Mouse (Mus musculus) E14TG2a.4 (cell line): ENCODE measurements around the gene Dnase1l3.

ENCODE experiments used
- H3K27me3 ChIP-seq: 2 replicates; pipeline ENCODE4 v1.6.1; 2014; ENCODE audit warnings: low read length, control low read depth; ENCODE audit not compliant: insufficient read depth
- H3K36me3 ChIP-seq: 2 replicates; pipeline ENCODE4 v1.6.1; 2014; ENCODE audit warnings: low read length, control low read depth; ENCODE audit not compliant: insufficient read depth
- H3K4me1 ChIP-seq: replicated peaks from 2 replicates; pipeline ENCODE4 v1.6.1; 2014; ENCODE audit warnings: low read depth, low read length, control low read depth
- H3K4me3 ChIP-seq: replicated peaks from 2 replicates; pipeline ENCODE4 v1.5.1; 2014; ENCODE audit warnings: mild to moderate bottlenecking, low read length
- H3K9me3 ChIP-seq: 2 replicates; pipeline ENCODE4 v1.6.1; 2014; ENCODE audit warnings: low read length, control low read depth
- CTCF ChIP-seq: conservative IDR thresholded peaks from 2 replicates; pipeline ENCODE4 v1.5.1; 2014; ENCODE audit warnings: low read length
- NANOG ChIP-seq: IDR thresholded peaks from 2 replicates; pipeline ENCODE4 v1.6.1; 2014; ENCODE audit warnings: borderline replicate concordance, low read length, mixed read lengths
- POU5F1 ChIP-seq: IDR thresholded peaks from 2 replicates; pipeline ENCODE4 v1.6.1; 2014; ENCODE audit warnings: low read length, borderline replicate concordance

Gene Dnase1l3

DNA sequence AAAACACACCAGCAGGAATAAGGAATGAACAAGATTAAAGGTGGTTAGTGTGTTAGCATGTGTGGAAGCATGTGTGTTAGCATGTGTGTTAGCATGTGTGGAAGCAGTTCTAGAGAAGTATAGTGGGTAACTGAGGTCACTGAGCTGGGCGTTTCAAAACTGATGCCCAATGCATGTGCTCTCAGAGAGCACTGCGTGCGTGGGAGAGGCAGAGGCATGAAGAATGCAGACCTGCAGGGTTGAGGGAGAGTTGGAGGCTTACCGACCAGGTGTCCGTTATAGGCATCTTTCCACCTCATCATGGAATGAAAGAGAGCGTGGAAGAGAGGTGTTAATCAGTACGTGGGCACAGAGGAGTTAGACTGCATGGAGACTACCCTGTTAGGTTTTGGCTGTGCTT, 26.2 kb upstream of the Dnase1l3 start:
- Histone ChIP-seq H3K4me1 (no peaks in the 10 kb centered on the region), H3K27me3 (no peaks in the 10 kb centered on the region), H3K9me3 (no peaks in the 10 kb centered on the region), H3K36me3 (no peaks in the 10 kb centered on the region), H3K4me3 (no peak overlapping the region)
- TF ChIP-seq POU5F1 (no peak), CTCF (no peak), NANOG (no peak)

DNA sequence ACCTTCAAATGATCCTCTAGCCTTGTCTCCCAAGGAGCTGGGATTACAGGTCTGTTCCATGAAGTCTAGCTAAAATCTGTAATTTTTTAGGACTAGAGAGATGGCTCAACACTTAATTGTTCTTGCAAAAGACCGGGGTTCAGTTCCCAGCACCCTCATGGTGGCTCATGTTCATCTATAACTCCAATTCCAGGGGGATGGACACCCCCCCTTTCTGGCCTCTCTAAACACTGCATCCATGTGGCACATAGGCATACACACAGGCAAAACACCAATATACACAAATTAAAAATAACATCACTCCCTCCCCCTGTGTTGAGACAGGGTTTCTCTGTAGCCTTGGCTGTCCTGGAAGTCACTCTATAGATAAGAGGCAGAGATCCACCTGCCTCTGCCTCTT, 25.6 kb upstream of the Dnase1l3 start:
- no peak for TF ChIP-seq POU5F1
- TF ChIP-seq NANOG, result no peak
- no peak for TF ChIP-seq CTCF
- no peaks in the 10 kb centered on the region for H3K9me3 ChIP-seq
- H3K27me3 ChIP-seq, result no peaks in the 10 kb centered on the region
- H3K4me1 ChIP-seq, result no peaks in the 10 kb centered on the region
- H3K36me3 ChIP-seq, result no peaks in the 10 kb centered on the region
- H3K4me3 ChIP-seq, result no peak overlapping the region

DNA sequence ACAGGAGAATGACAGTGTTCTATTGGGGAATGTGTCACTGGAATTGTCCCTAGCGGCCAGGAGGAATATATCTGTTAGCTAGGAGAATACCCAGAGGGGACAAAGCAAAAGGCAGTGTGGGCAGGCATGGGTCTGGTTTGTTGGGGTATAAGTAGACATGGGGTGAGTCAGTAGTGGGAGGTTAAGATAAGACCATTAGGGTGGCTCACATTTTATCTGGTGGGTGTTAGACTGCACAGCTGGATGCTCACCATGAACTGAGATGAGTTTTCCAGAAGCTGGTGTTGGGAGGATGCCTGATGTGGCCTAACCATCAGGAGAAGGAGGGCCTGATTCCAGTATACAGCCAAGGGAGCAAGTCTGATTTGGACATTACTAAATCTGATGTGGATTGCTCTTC, 22.6 kb upstream of the Dnase1l3 start:
- Histone ChIP-seq H3K9me3 (no peaks in the 10 kb centered on the region), H3K27me3 (no peaks in the 10 kb centered on the region), H3K4me3 (no peak overlapping the region), H3K36me3 (no peaks in the 10 kb centered on the region), H3K4me1 (peaks cover 5% of the 10 kb centered on the region; the same call in 1 of the 2 replicates)
- no peak for TF ChIP-seq POU5F1
- no peak for TF ChIP-seq NANOG
- no peak for TF ChIP-seq CTCF

DNA sequence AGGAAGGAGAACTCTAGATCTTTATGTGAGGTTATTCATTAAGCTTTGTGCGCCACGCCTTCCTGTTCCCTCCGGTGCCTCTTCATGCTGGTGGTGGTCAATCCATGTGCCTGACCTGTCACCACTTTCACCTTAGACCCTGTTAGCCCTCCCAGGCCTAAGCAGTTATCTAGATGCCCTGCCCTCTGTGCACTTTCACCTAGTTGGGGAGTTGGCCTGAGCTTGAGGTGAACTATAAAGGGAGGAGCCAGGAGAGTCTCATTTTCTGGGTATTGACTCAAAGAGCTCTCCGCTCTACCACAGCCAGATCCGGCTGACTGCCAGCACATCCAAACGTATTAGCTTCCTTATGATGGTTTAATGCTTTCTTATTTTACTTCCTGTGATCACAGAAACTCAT, 21.9 kb upstream of the Dnase1l3 start:
- Histone ChIP-seq H3K27me3 (no peaks in the 10 kb centered on the region), H3K4me1 (peaks cover 5% of the 10 kb centered on the region; the same call in 1 of the 2 replicates), H3K9me3 (no peaks in the 10 kb centered on the region), H3K36me3 (no peaks in the 10 kb centered on the region), H3K4me3 (no peak overlapping the region)
- TF ChIP-seq CTCF, result no peak

DNA sequence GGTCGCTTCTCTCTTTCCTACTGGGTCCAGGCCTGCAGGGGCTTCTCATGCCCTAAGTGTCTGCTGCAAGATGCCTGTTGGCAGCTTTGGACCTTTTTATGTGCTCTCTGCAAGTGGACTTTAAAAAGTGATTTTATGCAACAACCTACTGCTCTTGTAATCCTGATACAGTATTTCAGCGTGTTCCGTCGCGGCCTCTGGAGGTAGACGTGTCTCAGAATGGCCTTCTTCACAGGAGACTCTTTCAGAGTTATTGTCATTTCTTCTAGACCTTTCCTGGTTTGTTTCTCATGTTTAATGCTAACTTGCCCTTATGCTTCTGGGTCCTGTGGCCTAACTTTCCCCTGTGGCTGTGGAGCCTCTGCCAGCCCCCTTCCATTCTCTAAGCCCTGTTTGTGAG, 21.4 kb upstream of the Dnase1l3 start:
- no peaks in the 10 kb centered on the region for H3K27me3 ChIP-seq
- H3K36me3 ChIP-seq, result no peaks in the 10 kb centered on the region
- no peaks in the 10 kb centered on the region for H3K9me3 ChIP-seq
- H3K4me3 ChIP-seq, result no peak overlapping the region
- TF ChIP-seq POU5F1 (no peak), CTCF (no peak), NANOG (no peak)
- peaks cover 5% of the 10 kb centered on the region; the same call in 1 of the 2 replicates for H3K4me1 ChIP-seq

DNA sequence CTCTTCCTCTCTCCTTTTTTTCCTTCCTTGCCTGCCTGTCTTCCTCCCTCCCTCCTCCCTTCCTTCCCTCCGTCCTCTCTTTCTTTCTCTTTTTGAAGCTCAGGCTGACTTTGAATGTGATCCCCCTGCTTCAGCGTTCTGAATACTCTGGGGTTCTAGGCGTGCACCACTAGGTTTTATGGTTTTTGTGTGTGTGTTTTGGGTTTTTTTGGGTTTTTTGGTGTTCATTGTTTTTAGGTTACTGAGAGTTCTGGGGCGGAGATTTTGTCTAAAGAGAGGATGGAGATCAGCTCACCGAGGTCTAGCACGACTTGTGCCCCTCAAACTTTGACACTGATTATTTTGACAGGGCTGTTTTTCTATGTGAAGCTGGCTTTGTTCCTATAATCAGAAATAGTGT, 17.6 kb upstream of the Dnase1l3 start:
- TF ChIP-seq NANOG (no peak), POU5F1 (no peak), CTCF (no peak)
- H3K36me3 ChIP-seq, result no peaks in the 10 kb centered on the region
- H3K27me3 ChIP-seq, result no peaks in the 10 kb centered on the region
- H3K4me3 ChIP-seq, result no peak overlapping the region
- H3K4me1 ChIP-seq, result peaks cover 5% of the 10 kb centered on the region; the same call in 1 of the 2 replicates
- peaks cover 14% of the 10 kb centered on the region for H3K9me3 ChIP-seq

DNA sequence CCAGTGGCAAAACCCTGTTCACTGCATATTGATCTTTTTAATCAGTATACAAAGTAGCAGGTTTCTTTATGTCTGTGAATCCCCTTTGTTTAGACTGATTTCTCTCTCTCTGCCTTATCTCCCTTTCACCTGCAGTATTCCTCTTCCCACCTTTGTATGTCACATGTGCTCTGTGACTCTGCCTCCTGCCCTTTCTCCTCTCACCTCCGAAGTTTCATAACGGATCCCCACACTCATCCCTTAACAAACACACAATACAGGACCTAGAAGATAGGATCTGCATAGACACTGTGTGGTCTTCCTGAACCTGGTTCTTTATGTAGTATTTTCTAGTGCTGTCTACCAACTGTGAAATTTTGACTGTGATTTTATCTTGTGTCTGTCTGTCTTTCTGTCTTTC, 16.9 kb upstream of the Dnase1l3 start:
- peaks cover 16% of the 10 kb centered on the region for H3K9me3 ChIP-seq
- peaks cover 5% of the 10 kb centered on the region; the same call in 1 of the 2 replicates for H3K4me1 ChIP-seq
- H3K4me3 ChIP-seq, result no peak overlapping the region
- H3K27me3 ChIP-seq, result no peaks in the 10 kb centered on the region
- H3K36me3 ChIP-seq, result no peaks in the 10 kb centered on the region
- TF ChIP-seq POU5F1 (no peak), NANOG (no peak), CTCF (no peak)

DNA sequence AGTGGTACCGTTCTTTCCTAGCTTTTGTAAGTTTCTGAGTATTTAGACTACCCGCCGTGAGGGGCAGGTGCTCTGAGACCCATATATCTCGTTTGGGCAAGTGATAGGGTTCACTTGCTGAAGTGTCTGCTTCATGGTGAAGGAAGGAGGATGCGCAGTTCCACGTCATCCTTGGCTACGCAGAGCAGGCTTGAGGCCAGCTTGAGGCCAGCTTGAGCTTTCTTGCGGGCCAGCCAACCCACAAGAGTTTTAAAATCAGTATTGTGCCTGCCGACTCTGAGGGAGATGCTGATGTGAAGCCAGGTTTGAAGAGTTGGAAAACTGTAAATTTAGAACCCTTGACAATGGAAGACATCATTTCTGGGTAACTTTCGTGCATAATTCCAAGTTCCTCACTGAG, 13.6 kb upstream of the Dnase1l3 start:
- TF ChIP-seq POU5F1 (no peak), NANOG (no peak), CTCF (no peak)
- Histone ChIP-seq H3K4me3 (no peak overlapping the region), H3K27me3 (peaks cover 17% of the 10 kb centered on the region), H3K4me1 (peaks cover 15% of the 10 kb centered on the region), H3K36me3 (no peaks in the 10 kb centered on the region; the same call in 1 of the 2 replicates), H3K9me3 (peaks cover 43% of the 10 kb centered on the region)

DNA sequence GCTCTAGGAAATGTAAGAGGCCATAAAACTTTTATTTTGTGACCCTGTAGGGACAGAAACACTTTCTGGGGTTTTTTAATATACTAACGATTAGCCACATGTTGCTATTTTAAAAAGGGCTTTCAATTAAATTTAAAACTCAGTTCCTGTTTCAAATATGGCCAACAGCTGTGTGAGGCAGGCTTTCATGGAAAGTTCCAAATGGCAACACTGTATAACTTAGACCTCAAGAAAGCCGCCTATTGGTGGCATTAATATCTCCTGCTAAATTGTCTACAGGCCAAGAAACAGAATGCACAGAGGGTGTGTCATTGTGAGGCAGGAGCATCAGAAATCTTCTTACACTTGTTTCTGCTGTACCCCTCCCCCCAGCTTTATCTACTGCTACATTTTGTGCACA, 13.1 kb upstream of the Dnase1l3 start:
- peaks cover 43% of the 10 kb centered on the region for H3K9me3 ChIP-seq
- no peaks in the 10 kb centered on the region; the same call in 1 of the 2 replicates for H3K36me3 ChIP-seq
- peaks cover 22% of the 10 kb centered on the region for H3K27me3 ChIP-seq
- TF ChIP-seq NANOG (no peak), CTCF (no peak), POU5F1 (no peak)
- H3K4me3 ChIP-seq, result no peak overlapping the region
- peaks cover 14% of the 10 kb centered on the region for H3K4me1 ChIP-seq
